Mouse (Mus musculus) embryonic facial prominence, embryonic 10.5 days (tissue): Measurements from ENCODE around the gene Ripor2. TPM values are rescaled to one million over a fixed set of nuclear protein-coding genes. Genes with fewer than 3 reads are reported as not detected.

Experiments
- DNase-seq: peaks from one replicate; pipeline ENCODE4 v3.0.0-alpha.2; 2017; ENCODE audit warnings: low spot score
- H3K27ac ChIP-seq: fragments of 300-500 bp; sonication (generic); replicated peaks from 2 replicates; pipeline ENCODE4 v1.5.1; 2016; ENCODE audit warnings: mild to moderate bottlenecking
- H3K27me3 ChIP-seq: fragments of 300-500 bp; sonication (generic); replicated peaks from 2 replicates; pipeline ENCODE4 v1.6.1; 2016; ENCODE audit warnings: low read depth, mild to moderate bottlenecking; ENCODE audit not compliant: poor library complexity, severe bottlenecking
- H3K36me3 ChIP-seq: fragments of 300-500 bp; sonication (generic); replicated peaks from 2 replicates; pipeline ENCODE4 v1.6.1; 2016; ENCODE audit warnings: mild to moderate bottlenecking, moderate library complexity
- H3K4me1 ChIP-seq: fragments of 300-500 bp; sonication (generic); 2 replicates; pipeline ENCODE4 v1.6.1; 2016
- H3K4me3 ChIP-seq: fragments of 300-500 bp; sonication (generic); 2 replicates; pipeline ENCODE4 v1.5.1; 2016; ENCODE audit warnings: mild to moderate bottlenecking, moderate library complexity
- H3K9me3 ChIP-seq: fragments of 300-500 bp; sonication (generic); 2 replicates; pipeline ENCODE4 v1.6.1; 2016; ENCODE audit warnings: mild to moderate bottlenecking
- WGBS: fragments of 180-500 bp; shearing (Covaris S2); methylation state at CpG from one replicate; pipeline ENCODE4 v1.1.7; 2016; 5-methylcytosine and 5-hydroxymethylcytosine counted together
- polyA plus RNA-seq: library from polyadenylated mRNA; unstranded; fragments of >200 nt; fragmentation: Nextera tagmentation; extraction: Ambion mirVana; gene quantifications from 2 replicates; pipeline ENCODE4 v1.2.1, GENCODE M21; 2016

Gene Ripor2
- polyA plus RNA-seq, 1 experiment from 2014 or later: 2.6 TPM

- Histone ChIP-seq H3K4me3 (no peak overlapping the region), H3K9me3 (no peaks in the 10 kb centered on the region), H3K36me3 (no peaks in the 10 kb centered on the region), H3K4me1 (no peaks in the 10 kb centered on the region), H3K27ac (no peak overlapping the region), H3K27me3 (no peaks in the 10 kb centered on the region)
- DNase-seq: no peak
- WGBS: 73% methylated on average over 2 of the region's 2 CpGs
Measured at GRCm38 (mm10) chr13:24670676-24671075, 88.7 kb downstream of the Ripor2 start.

DNA sequence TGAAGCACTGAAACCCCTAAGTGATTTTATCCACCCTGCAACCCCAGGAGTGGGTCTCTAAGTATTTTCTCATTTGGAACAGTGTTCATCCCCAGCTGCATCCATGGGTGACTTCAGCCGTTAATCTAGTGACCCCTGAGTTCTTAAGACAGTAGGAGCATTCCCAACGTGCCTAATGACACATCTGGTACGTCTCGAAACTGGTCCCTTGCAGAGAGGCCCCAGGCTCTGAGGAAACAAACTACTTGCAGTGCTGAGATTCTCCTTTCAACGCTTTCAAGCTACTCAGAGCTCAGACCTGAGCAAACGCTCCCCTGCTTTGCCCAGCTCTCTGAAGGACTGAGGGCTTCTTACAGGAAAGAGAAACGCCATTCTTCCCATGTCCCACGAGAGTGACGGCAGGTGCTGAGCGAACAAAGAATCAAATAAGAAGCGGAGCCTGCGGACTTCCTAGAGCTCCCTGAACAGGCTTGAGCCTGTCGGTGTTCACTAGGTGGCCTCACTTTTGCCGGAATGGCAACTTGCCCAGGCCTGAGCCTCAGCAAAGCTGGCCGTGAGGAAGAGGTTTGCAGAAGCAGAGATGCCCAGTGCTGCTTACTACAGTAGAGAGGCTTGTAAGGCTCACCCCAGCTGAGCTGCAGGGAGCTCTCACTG is 97.2 kb downstream of the Ripor2 start:
- peak overlapping the region; percentile 65 for H3K27ac ChIP-seq
- DNase-seq: peak; percentile 40
- 37% methylated on average over 15 of the region's 15 CpGs for WGBS

GRCm38 (mm10) chr13:24680951-24681350 is 99.0 kb downstream of the Ripor2 start:
- Histone ChIP-seq H3K9me3 (no peaks in the 10 kb centered on the region), H3K27ac (no peak overlapping the region), H3K4me3 (no peak overlapping the region), H3K36me3 (no peaks in the 10 kb centered on the region), H3K4me1 (peaks cover 8% of the 10 kb centered on the region), H3K27me3 (no peaks in the 10 kb centered on the region)
- no peak for DNase-seq
- 92% methylated on average over 4 of the region's 4 CpGs for WGBS

More for the DNA sequence above, 97.2 kb downstream of the Ripor2 start:
- Histone ChIP-seq H3K9me3 (no peaks in the 10 kb centered on the region), H3K27me3 (no peaks in the 10 kb centered on the region), H3K4me3 (no peak overlapping the region), H3K4me1 (peaks cover 8% of the 10 kb centered on the region), H3K36me3 (no peaks in the 10 kb centered on the region)

- H3K27ac ChIP-seq: no peak overlapping the region
- 83% methylated on average over 5 of the region's 5 CpGs for WGBS
- H3K27me3 ChIP-seq: 0 out of 2 replicates have a peak, but pooled peaks cover 7% of the 10 kb centered on the region
- H3K9me3 ChIP-seq: no peaks in the 10 kb centered on the region
- DNase-seq: no peak
- H3K36me3 ChIP-seq: no peaks in the 10 kb centered on the region
- H3K4me1 ChIP-seq: peaks cover 18% of the 10 kb centered on the region
- no peak overlapping the region for H3K4me3 ChIP-seq
Measured at GRCm38 (mm10) chr13:24682346-24682745, 100.4 kb downstream of the Ripor2 start.

GRCm38 (mm10) chr13:24684503-24684902 is 102.5 kb downstream of the Ripor2 start:
- no peaks in the 10 kb centered on the region for H3K9me3 ChIP-seq
- H3K4me3 ChIP-seq: no peak overlapping the region
- 0 out of 2 replicates have a peak, but pooled peaks cover 7% of the 10 kb centered on the region for H3K27me3 ChIP-seq
- WGBS: 78% methylated on average over 2 of the region's 2 CpGs
- H3K4me1 ChIP-seq: peaks cover 11% of the 10 kb centered on the region
- DNase-seq: no peak
- H3K36me3 ChIP-seq: no peaks in the 10 kb centered on the region
- H3K27ac ChIP-seq: no peak overlapping the region

DNA sequence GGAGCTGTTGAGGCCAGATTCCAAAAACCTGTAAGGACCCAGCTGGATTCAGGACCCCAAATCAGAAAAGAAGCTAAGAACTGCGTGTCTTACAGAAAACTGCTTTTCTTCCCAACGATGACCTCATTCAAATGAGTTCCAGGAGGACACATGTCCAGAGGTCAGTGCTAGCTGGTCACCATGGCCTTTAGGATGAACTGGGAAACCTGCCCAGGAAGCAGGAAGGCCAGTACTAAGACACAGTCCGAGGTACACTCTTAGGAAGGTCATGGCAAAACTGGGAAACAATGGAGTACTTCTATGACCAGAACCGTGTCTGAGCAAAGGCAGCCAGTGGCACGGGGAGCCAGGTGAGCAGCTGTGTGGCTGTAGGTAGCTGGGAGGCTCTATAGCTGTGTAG is 103.9 kb downstream of the Ripor2 start:
- WGBS: 73% methylated on average over 5 of the region's 5 CpGs
- DNase-seq: no peak
- peaks cover 10% of the 10 kb centered on the region; the same call in 1 of the 2 replicates for H3K4me1 ChIP-seq

DNA sequence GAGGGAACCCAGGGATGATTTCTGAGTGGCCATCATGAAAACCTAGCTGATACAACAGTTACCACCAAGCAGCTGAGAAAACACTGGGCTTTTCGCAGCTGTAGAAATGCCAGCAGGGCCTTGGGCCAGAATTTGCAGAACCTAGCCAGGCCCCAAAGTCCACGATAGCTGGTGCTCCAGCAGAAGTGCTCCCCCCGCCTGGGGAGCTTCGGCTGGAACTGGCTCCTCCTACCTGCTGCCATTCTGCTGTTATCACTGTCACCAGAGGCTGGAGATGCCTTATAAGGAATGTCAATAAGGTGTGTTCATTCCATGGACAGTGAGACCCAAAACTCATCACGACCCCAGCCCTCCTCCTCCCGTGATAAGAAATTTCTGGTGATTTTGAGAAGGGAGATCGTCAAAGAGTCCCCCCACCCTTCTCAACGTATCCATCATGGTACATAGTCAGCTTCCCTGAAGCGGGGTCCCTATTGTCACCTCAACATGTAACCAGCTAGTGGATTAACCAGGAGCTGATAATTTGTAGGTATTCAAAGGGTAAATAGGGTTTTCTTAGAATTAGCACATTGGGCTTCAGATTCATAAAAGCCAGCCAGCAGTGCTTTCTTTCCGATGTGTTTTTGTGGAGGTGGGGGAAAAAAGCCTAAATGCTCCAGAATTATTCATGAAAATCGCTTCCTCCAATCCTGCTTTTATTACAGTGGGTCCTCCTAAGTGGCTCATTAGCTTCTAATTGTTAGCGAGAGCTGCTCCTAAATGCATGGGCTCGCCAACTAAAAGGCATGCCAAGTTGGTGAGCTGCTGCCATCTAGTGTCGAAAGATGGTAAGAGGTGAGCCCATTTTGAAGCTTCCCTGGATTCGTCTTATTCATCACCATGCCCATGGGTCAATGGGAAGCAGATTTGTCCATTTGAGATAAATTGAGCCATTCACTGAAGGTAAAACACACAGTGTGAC is 105.0 kb downstream of the Ripor2 start:
- H3K27ac ChIP-seq: no peak overlapping the region
- peaks cover 10% of the 10 kb centered on the region; the same call in 1 of the 2 replicates for H3K4me1 ChIP-seq
- no peak overlapping the region for H3K4me3 ChIP-seq
- peak; percentile 74 for DNase-seq
- H3K9me3 ChIP-seq: no peaks in the 10 kb centered on the region
- no peaks in the 10 kb centered on the region for H3K36me3 ChIP-seq
- WGBS: 42% methylated on average over 15 of the region's 15 CpGs
- H3K27me3 ChIP-seq: 0 out of 2 replicates have a peak, but pooled peaks cover 7% of the 10 kb centered on the region

More for the DNA sequence above, 103.9 kb downstream of the Ripor2 start:
- no peaks in the 10 kb centered on the region for H3K36me3 ChIP-seq
- 0 out of 2 replicates have a peak, but pooled peaks cover 7% of the 10 kb centered on the region for H3K27me3 ChIP-seq
- H3K27ac ChIP-seq: no peak overlapping the region
- no peaks in the 10 kb centered on the region for H3K9me3 ChIP-seq
- no peak overlapping the region for H3K4me3 ChIP-seq

DNA sequence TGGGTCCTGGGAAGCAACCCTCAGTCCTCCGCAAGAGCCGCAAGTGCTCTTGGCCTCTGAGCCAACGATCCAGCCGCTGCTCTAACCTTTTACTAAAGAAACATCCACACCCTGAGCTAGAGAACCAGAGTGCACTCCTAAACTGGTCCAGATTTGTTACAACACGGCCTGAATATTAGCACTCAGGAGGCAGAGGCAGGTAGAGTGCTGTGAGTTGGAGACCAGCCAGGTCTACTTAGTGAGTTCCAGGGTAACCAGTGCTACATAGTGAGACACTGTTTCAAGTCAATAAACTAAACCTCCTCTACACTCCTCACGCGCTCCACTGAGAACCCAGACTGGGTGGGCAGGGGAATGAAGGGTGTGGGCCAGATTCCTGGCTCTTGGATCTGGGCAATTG is 111.3 kb downstream of the Ripor2 start:
- Histone ChIP-seq H3K27ac (no peak overlapping the region), H3K9me3 (no peaks in the 10 kb centered on the region), H3K36me3 (no peaks in the 10 kb centered on the region), H3K4me1 (no peaks in the 10 kb centered on the region), H3K4me3 (no peak overlapping the region), H3K27me3 (no peaks in the 10 kb centered on the region)
- DNase-seq: no peak
- 93% methylated on average over 7 of the region's 7 CpGs for WGBS

DNA sequence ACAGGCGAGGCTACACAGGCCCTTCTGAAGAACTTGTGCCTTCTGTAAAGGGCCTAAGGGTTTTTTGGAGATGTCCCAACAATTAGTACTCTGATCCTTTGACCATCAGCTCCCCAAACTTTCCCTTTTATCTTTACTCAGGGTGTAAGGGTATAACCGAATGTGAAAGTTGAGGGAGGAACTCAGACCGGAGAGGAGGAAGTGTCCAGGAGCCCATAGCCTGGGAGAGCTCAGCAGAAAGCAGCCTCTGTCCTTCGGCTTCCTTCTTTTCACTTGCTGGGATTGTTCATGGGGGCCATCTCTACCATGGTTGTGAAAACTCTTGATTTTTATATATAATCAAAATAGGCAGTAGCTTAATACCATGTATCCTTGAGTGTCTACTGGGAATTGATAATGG is 116.8 kb downstream of the Ripor2 start:
- Histone ChIP-seq H3K27me3 (no peaks in the 10 kb centered on the region), H3K4me1 (peaks cover 3% of the 10 kb centered on the region; the same call in 1 of the 2 replicates), H3K4me3 (no peak overlapping the region), H3K27ac (no peak overlapping the region), H3K36me3 (no peaks in the 10 kb centered on the region), H3K9me3 (no peaks in the 10 kb centered on the region)
- DNase-seq: no peak
- 90% methylated on average over 4 of the region's 4 CpGs for WGBS

GRCm38 (mm10) chr13:24702128-24702527 is 120.1 kb downstream of the Ripor2 start:
- Histone ChIP-seq H3K4me3 (no peak overlapping the region), H3K4me1 (peaks cover 3% of the 10 kb centered on the region; the same call in 1 of the 2 replicates), H3K9me3 (no peaks in the 10 kb centered on the region), H3K27ac (no peak overlapping the region), H3K27me3 (no peaks in the 10 kb centered on the region), H3K36me3 (no peaks in the 10 kb centered on the region)
- WGBS: 87% methylated on average over 5 of the region's 5 CpGs
- DNase-seq: no peak

GRCm38 (mm10) chr13:24709656-24710396 is 127.8 kb downstream of the Ripor2 start:
- H3K4me3 ChIP-seq: no peak overlapping the region
- no peaks in the 10 kb centered on the region for H3K9me3 ChIP-seq
- H3K4me1 ChIP-seq: peaks cover 11% of the 10 kb centered on the region
- WGBS: 66% methylated on average over 12 of the region's 12 CpGs
- H3K27ac ChIP-seq: no peak overlapping the region
- no peaks in the 10 kb centered on the region for H3K36me3 ChIP-seq
- DNase-seq: no peak
- H3K27me3 ChIP-seq: peaks cover 7% of the 10 kb centered on the region; the same call in 1 of the 2 replicates

DNA sequence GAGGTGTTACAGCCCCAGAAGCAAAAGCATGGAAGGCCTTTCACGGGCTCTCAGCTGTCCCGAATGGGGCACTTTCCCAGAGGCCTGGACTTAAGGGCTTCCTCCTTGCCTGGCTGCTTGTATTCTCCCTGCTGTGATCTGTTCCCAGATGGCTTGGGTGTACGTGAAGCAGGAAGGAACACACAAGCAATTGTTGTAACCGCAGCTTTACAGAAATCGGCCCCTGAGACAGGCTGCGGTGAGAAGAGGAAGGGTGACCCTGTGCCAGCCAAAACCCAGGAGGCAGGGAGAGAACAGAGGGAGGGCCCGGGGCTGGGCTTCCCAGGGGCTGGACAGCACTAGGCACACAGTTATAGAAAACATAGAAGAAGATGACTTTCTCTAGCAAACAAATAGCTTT is 129.0 kb downstream of the Ripor2 start:
- DNase-seq: no peak
- 0 out of 2 replicates have a peak overlapping the region, but pooled peaks have one; percentile 30 for H3K27ac ChIP-seq
- H3K36me3 ChIP-seq: no peaks in the 10 kb centered on the region
- no peaks in the 10 kb centered on the region for H3K9me3 ChIP-seq
- H3K27me3 ChIP-seq: peaks cover 7% of the 10 kb centered on the region; the same call in 1 of the 2 replicates
- WGBS: 55% methylated on average over 7 of the region's 7 CpGs
- no peak overlapping the region for H3K4me3 ChIP-seq
- peaks cover 13% of the 10 kb centered on the region for H3K4me1 ChIP-seq
